Mouse (Mus musculus): ENCODE results near the gene Zfp341.

DNA sequence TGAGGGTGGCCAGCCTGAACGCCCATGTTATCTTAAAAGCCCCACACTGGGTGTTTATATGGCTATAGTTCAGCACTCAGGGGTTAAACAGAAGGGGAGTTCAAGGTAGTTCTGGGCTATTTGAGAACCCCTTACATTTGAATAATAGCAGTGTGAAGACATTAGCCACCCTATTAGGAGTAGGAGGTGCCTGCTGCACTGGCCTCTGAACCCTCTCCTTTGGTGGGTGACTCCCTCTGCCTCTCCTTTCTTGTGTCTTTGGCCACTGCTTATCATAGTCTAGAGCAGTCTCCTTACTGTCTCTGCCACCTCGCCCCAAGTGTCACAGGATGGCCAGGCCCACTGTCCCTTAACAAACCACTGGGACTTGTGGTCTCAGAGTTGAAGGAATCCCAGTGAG, 67.2 kb downstream of the Zfp341 start:
- TF ChIP-seq POLR2A (IDR thresholded peaks at IDR 0.05; ENCODE audit: insufficient read depth, low read length) (no peak), CTCF (IDR thresholded peaks at IDR 0.05; ENCODE audit: low read depth, low read length) (no peak)

All from ES-Bruce4 (cell line).